Mouse (Mus musculus) heart, postnatal 0 days (tissue): ENCODE measurements around the gene Crat. TPM values are rescaled to one million over a fixed set of nuclear protein-coding genes. Genes with fewer than 3 reads are reported as not detected.
A peak's percentile ranks its signal among the peaks of the same experiment; 100 is the strongest.

Experiments
- ATAC-seq: fragments of 200-750 bp; cut with Nextera tagmentation; 2 replicates; pipeline ENCODE4 v1.8.0; 2017; ENCODE audit warnings: low read depth, moderate number of reproducible peaks, moderate library complexity; ENCODE audit not compliant: insufficient read depth
- DNase-seq: peaks from one replicate; pipeline ENCODE4 v3.0.0-alpha.2; 2016; ENCODE audit warnings: low spot score
- H3K27ac ChIP-seq: fragments of 300-500 bp; sonication (generic); 2 replicates; pipeline ENCODE4 v1.5.1; 2014; ENCODE audit warnings: low read depth, mild to moderate bottlenecking
- H3K27me3 ChIP-seq: fragments of 300-500 bp; sonication (generic); 2 replicates; pipeline ENCODE4 v1.6.1; 2014; ENCODE audit warnings: low read length, mixed read lengths; ENCODE audit not compliant: control insufficient read depth, insufficient read depth
- H3K36me3 ChIP-seq: fragments of 300-500 bp; sonication (generic); replicated peaks from 2 replicates; pipeline ENCODE4 v1.6.1; 2014; ENCODE audit warnings: low read length, mixed read lengths; ENCODE audit not compliant: control insufficient read depth, insufficient read depth
- H3K4me1 ChIP-seq: fragments of 300-500 bp; sonication (generic); 2 replicates; pipeline ENCODE4 v1.6.1; 2014; ENCODE audit warnings: antibody characterized with exemption; ENCODE audit not compliant: control insufficient read depth, insufficient read depth
- H3K4me2 ChIP-seq: fragments of 300-500 bp; sonication (generic); 2 replicates; pipeline ENCODE4 v1.6.1; 2014; ENCODE audit warnings: low read depth, mild to moderate bottlenecking, low read length, moderate library complexity
- H3K4me3 ChIP-seq: fragments of 300-500 bp; sonication (generic); 2 replicates; pipeline ENCODE4 v1.5.1; 2014; ENCODE audit warnings: low read depth, low read length
- H3K9ac ChIP-seq: fragments of 300-500 bp; sonication (generic); replicated peaks from 2 replicates; pipeline ENCODE4 v1.6.1; 2014; ENCODE audit warnings: low read depth, low read length, mixed read lengths
- H3K9me3 ChIP-seq: fragments of 300-500 bp; sonication (generic); replicated peaks from 2 replicates; pipeline ENCODE4 v1.6.1; 2016; ENCODE audit warnings: low read length; ENCODE audit not compliant: control insufficient read depth
- CTCF ChIP-seq: IDR thresholded peaks from 2 replicates; pipeline ENCODE4 v1.5.1; 2016; ENCODE audit warnings: antibody characterized with exemption, control low read depth, low read depth
- EP300 ChIP-seq: IDR thresholded peaks from 2 replicates; pipeline ENCODE4 v1.6.1; 2016; ENCODE audit warnings: antibody characterized with exemption, low read depth
- WGBS: fragments of 180-500 bp; shearing (Covaris S2); extraction: QIAGEN DNeasy Blood & Tissue Kit; methylation state at CpG from one replicate; pipeline ENCODE4 v1.1.7; 2014; 5-methylcytosine and 5-hydroxymethylcytosine counted together
- polyA plus RNA-seq: library from polyadenylated mRNA; unstranded; fragments of >200 nt; fragmentation: Nextera tagmentation; extraction: Ambion mirVana; gene quantifications from 2 replicates; pipeline ENCODE4 v1.2.1, GENCODE M21; 2015
- total RNA-seq: library from RNA; depleted of rRNA; stranded (reverse); fragments of >200 nt; gene quantifications from 2 replicates; pipeline ENCODE4 v1.2.3, GENCODE M21; 2014; ENCODE audit warnings: low replicate concordance

Gene Crat
- total and polyA plus RNA-seq, 2 experiments from 2014 or later = 263 to 413 TPM

DNA sequence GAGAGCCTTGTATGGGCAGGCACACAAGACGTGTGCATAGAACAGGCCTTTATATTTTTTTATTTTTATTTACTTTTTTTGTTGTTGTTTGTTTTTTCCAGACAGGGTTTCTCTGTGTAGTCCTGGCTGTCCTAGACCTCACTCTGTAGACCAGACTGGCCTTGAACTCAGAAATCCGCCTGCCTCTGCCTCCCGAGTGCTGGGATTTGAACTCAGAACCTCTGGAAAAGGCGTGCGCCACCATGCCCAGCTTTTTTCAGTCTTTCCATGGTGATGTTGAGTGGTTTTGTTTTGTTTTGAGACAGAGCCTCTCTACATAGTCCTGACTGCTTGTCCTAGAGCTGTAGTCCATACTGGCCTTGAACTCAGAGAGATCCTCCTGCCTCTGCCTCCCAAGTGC lies 42.9 kb downstream of the Crat start:
- Histone ChIP-seq H3K9me3 (no peaks in the 10 kb centered on the region), H3K36me3 (peaks cover 90% of the 10 kb centered on the region), H3K4me3 (no peak overlapping the region), H3K27me3 (no peaks in the 10 kb centered on the region), H3K4me1 (no peaks in the 10 kb centered on the region), H3K27ac (no peak overlapping the region), H3K9ac (no peak overlapping the region), H3K4me2 (no peak overlapping the region)
- no peak for ATAC-seq
- 97% methylated on average over 5 of the region's 5 CpGs for WGBS
- DNase-seq = no peak
- no peak for TF ChIP-seq CTCF
- no peak for TF ChIP-seq EP300

DNA sequence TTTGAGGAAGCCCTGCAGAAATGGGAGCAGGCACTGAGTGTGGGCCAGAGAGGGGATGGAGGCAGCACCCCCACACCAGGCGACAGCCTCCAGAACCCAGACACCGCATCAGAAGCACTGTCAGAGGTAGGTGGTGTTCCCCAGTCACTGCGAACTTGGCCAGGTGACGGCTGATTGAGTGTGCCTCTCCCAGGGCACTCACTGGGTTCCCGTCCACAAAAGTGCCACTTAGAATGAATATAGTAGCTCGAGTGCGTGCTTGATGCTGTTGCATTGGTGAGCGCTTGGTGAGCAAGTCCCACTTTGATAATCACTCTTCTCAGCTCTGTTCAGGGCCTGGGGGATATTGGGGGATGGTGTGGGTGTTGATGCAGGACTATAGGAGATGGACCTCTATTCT lies 44.1 kb downstream of the Crat start:
- 81% methylated on average over 8 of the region's 8 CpGs for WGBS
- DNase-seq = no peak
- no peak overlapping the region for H3K27ac ChIP-seq
- no peak overlapping the region for H3K4me2 ChIP-seq
- TF ChIP-seq EP300 (no peak), CTCF (no peak)
- 0 out of 2 replicates have a peak, but pooled peaks cover 1% of the 10 kb centered on the region for H3K4me1 ChIP-seq
- H3K36me3 ChIP-seq = peaks cover 88% of the 10 kb centered on the region
- H3K27me3 ChIP-seq = no peaks in the 10 kb centered on the region
- no peak for ATAC-seq
- no peaks in the 10 kb centered on the region for H3K9me3 ChIP-seq
- no peak overlapping the region for H3K9ac ChIP-seq
- no peak overlapping the region for H3K4me3 ChIP-seq

- 23% methylated on average over 5 of the region's 5 CpGs for WGBS
- Histone ChIP-seq H3K4me2 (peak overlapping the region; percentile 84), H3K4me1 (peaks cover 13% of the 10 kb centered on the region; the same call in 1 of the 2 replicates), H3K27ac (peak overlapping the region; percentile 46), H3K36me3 (peaks cover 44% of the 10 kb centered on the region), H3K4me3 (0 out of 2 replicates have a peak overlapping the region, but pooled peaks have one; percentile 91), H3K9me3 (no peaks in the 10 kb centered on the region), H3K27me3 (no peaks in the 10 kb centered on the region), H3K9ac (no peak overlapping the region)
- ATAC-seq (no peak), DNase-seq (no peak)
- TF ChIP-seq CTCF = peak; percentile 33
- no peak for TF ChIP-seq EP300
Measured at GRCm38 (mm10) chr2:30366203-30366602, 49.4 kb downstream of the Crat start.

DNA sequence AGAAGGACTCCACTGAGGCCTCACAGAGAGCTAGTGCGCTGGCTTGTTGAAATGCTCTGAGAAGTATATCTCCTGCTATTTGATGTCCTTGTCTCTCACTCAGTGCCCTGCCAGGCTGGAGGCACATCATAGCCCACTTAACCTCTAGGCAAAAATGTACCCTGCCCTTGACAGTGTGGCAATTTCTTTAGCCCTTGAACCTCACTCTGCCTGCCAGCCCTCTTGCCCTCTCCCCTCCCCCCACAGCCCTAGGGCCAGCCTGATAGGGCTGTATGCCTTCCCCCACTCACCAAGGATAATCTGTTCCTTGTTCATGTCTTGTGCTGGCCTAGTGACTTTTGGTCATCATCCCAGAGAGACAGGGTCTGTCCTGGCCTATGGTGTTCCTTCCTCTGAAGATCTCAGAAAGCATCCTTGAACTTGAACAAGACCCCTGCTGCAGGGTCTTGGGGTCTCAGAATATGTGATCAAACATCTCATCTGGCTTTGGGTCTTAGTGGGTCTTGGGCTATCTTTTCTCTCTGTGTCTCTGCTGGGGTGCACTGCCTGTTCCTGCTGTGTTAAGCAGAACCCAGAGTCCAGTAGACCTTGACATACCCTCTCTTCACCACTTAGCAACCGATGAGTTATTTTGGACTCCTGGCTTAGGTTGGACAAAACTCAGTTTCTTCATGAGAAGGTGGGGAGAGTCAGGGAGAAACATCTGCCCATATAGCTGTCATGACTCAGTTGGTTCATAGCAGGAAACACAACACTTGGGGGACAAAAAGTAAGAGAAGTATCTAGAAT lies 50.1 kb downstream of the Crat start:
- peak overlapping the region; percentile 46 for H3K27ac ChIP-seq
- 43% methylated on average over 2 of the region's 2 CpGs for WGBS
- H3K9ac ChIP-seq = peak overlapping the region; percentile 72
- no peak for TF ChIP-seq EP300
- TF ChIP-seq CTCF = no peak
- H3K4me1 ChIP-seq = peaks cover 13% of the 10 kb centered on the region; the same call in 1 of the 2 replicates
- DNase-seq = no peak
- ATAC-seq = no peak
- H3K4me3 ChIP-seq = peak overlapping the region; percentile 91
- peaks cover 37% of the 10 kb centered on the region for H3K36me3 ChIP-seq
- peak overlapping the region; percentile 84 for H3K4me2 ChIP-seq
- no peaks in the 10 kb centered on the region for H3K9me3 ChIP-seq
- H3K27me3 ChIP-seq = no peaks in the 10 kb centered on the region

GRCm38 (mm10) chr2:30363773-30364650 lies 51.6 kb downstream of the Crat start, which contains the start of gene Miga2:
TSS of gene Miga2 (plus strand) at chr2:30364233.
- peaks cover 22% of the 10 kb centered on the region for H3K36me3 ChIP-seq
- peaks cover 13% of the 10 kb centered on the region; the same call in 1 of the 2 replicates for H3K4me1 ChIP-seq
- no peaks in the 10 kb centered on the region for H3K9me3 ChIP-seq
- peak within 1 kb of the TSS; percentile 72 for H3K9ac ChIP-seq
- TF ChIP-seq EP300 = no peak
- no peak for TF ChIP-seq CTCF
- peak within 1 kb of the TSS; percentile 55 for H3K27ac ChIP-seq
- ATAC-seq (peak; percentile 98), DNase-seq (peak; percentile 99)
- H3K4me2 ChIP-seq = peak within 1 kb of the TSS; percentile 84
- H3K27me3 ChIP-seq = no peaks in the 10 kb centered on the region
- peak within 1 kb of the TSS; percentile 91 for H3K4me3 ChIP-seq
- WGBS = under 1% methylated on average over 54 of the region's 54 CpGs
